Mouse (Mus musculus): Measurements from ENCODE around the gene Mertk. TPM values are rescaled to one million over a fixed set of nuclear protein-coding genes. Genes with fewer than 3 reads are reported as not detected.

Mertk gene
- polyA plus RNA-seq, 1 experiment = 6.5 TPM

GRCm38 (mm10) chr2:128812761-128813160 is 114.0 kb downstream of the Mertk start:
- WGBS = 16% methylated on average over 2 of the region's 2 CpGs
- peak; percentile 50 for DNase-seq (ENCODE audit: low read depth, low spot score)

- 90% methylated on average over 1 of the region's 1 CpGs for WGBS
- no peak for DNase-seq (ENCODE audit: low read depth, low spot score)
These were observed 117.6 kb downstream of the Mertk start for GRCm38 (mm10) chr2:128816311-128816710.

- DNase-seq (ENCODE audit: low read depth, low spot score) = no peak
- 20% methylated on average over 6 of the region's 6 CpGs for WGBS
These were observed 118.2 kb downstream of the Mertk start for GRCm38 (mm10) chr2:128816916-128817315.

- DNase-seq (ENCODE audit: low read depth, low spot score) = peak; percentile 76
- 0% methylated on average over 7 of the region's 7 CpGs for WGBS
These were observed 118.6 kb downstream of the Mertk start for GRCm38 (mm10) chr2:128817387-128817785.

- WGBS = under 1% methylated on average over 59 of the region's 59 CpGs
These were observed 119.3 kb downstream of the Mertk start, which contains the start of gene Tmem87b for GRCm38 (mm10) chr2:128817786-128818681. Gene Tmem87b, plus strand, starts transcription at chr2:128818118.

GRCm38 (mm10) chr2:128818956-128819643 is 120.3 kb downstream of the Mertk start:
- DNase-seq (ENCODE audit: low read depth, low spot score) = no peak
- 3% methylated on average over 14 of the region's 14 CpGs for WGBS

More at GRCm38 (mm10) chr2:128817786-128818681, 119.3 kb downstream of the Mertk start, which contains the start of gene Tmem87b:
- peak; percentile 97 for DNase-seq (ENCODE audit: low read depth, low spot score)

GRCm38 (mm10) chr2:128820631-128821030 is 121.9 kb downstream of the Mertk start:
- DNase-seq (ENCODE audit: low read depth, low spot score) = no peak
- 75% methylated on average over 2 of the region's 2 CpGs for WGBS

- no peak for DNase-seq (ENCODE audit: low read depth, low spot score)
- 90% methylated on average over 5 of the region's 5 CpGs for WGBS
These were observed 125.1 kb downstream of the Mertk start for GRCm38 (mm10) chr2:128823893-128824292.

- WGBS = 74% methylated on average over 1 of the region's 1 CpGs
- no peak for DNase-seq (ENCODE audit: low read depth, low spot score)
These were observed 129.0 kb downstream of the Mertk start for GRCm38 (mm10) chr2:128827787-128828186.

- WGBS = 46% methylated on average over 3 of the region's 3 CpGs
- no peak for DNase-seq (ENCODE audit: low read depth, low spot score)
These were observed 133.9 kb downstream of the Mertk start for GRCm38 (mm10) chr2:128832611-128833010.

- DNase-seq (ENCODE audit: low read depth, low spot score) = no peak
- 65% methylated on average over 2 of the region's 2 CpGs for WGBS
These were observed 134.3 kb downstream of the Mertk start for GRCm38 (mm10) chr2:128833035-128833434.

GRCm38 (mm10) chr2:128833435-128833834 is 134.7 kb downstream of the Mertk start:
- no peak for DNase-seq (ENCODE audit: low read depth, low spot score)
- WGBS = 56% methylated on average over 2 of the region's 2 CpGs

GRCm38 (mm10) chr2:128837531-128837930 is 138.8 kb downstream of the Mertk start:
- DNase-seq (ENCODE audit: low read depth, low spot score) = no peak
- WGBS = 81% methylated on average over 8 of the region's 8 CpGs

- 95% methylated on average over 3 of the region's 3 CpGs for WGBS
- DNase-seq (ENCODE audit: low read depth, low spot score) = no peak
These were observed 139.9 kb downstream of the Mertk start for GRCm38 (mm10) chr2:128838611-128839010.

GRCm38 (mm10) chr2:128839501-128839900 is 140.7 kb downstream of the Mertk start:
- 85% methylated on average over 2 of the region's 2 CpGs for WGBS
- no peak for DNase-seq (ENCODE audit: low read depth, low spot score)

GRCm38 (mm10) chr2:128842437-128842836 is 143.7 kb downstream of the Mertk start:
- WGBS = 88% methylated on average over 8 of the region's 8 CpGs
- DNase-seq (ENCODE audit: low read depth, low spot score) = no peak

- 87% methylated on average over 2 of the region's 2 CpGs for WGBS
- no peak for DNase-seq (ENCODE audit: low read depth, low spot score)
These were observed 151.3 kb downstream of the Mertk start for GRCm38 (mm10) chr2:128850036-128850435.
